Mouse (Mus musculus) gastrocnemius, postnatal 14 days (tissue): Measurements from ENCODE around the gene Add1. TPM values are rescaled to one million over a fixed set of nuclear protein-coding genes. Genes with fewer than 3 reads are reported as not detected.
"Not testable (repeated sequence)": the region's sequence is repeated elsewhere in the genome, so short reads cannot be mapped to it uniquely, and the experiment has no call there.

Experiments used
- DNase-seq: peaks from one replicate; pipeline ENCODE4 v3.0.0; 2021; ENCODE audit warnings: mixed read lengths
- intact Hi-C: fragments of 180-260 bp; cut with DNase I; formaldehyde crosslinking; loops from one replicate; pipeline ENCODE4 v1.15.1; 2025; ENCODE audit warnings: low total_unique reads
- total RNA-seq, 2 experiments: library from RNA; stranded (reverse); gene quantifications; 2 replicates each; pipeline ENCODE4 v1.2.3; 2021

Gene Add1
- total RNA-seq, 2 experiments from 2014 or later = 79.1 to 93.4 TPM

DNA sequence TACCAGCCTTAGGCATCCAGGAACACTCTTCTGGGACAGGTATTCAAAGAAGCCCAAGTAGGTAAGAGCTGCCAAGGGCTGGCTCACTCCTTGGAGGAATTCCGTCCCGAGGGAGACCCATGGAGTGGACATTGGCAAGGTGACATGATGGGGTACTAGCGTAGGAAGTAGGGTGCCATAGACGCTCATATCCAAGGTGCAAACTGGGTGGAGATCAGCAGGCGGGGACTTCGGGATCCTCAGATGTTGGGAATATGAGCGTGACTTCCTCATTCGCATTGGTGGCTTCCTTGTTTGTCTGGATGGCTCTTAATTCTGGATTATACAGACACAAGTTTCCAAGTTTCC lies 24.4 kb upstream of the Add1 start:
- intact Hi-C loops = no loop called here
- DNase-seq = no peak

DNA sequence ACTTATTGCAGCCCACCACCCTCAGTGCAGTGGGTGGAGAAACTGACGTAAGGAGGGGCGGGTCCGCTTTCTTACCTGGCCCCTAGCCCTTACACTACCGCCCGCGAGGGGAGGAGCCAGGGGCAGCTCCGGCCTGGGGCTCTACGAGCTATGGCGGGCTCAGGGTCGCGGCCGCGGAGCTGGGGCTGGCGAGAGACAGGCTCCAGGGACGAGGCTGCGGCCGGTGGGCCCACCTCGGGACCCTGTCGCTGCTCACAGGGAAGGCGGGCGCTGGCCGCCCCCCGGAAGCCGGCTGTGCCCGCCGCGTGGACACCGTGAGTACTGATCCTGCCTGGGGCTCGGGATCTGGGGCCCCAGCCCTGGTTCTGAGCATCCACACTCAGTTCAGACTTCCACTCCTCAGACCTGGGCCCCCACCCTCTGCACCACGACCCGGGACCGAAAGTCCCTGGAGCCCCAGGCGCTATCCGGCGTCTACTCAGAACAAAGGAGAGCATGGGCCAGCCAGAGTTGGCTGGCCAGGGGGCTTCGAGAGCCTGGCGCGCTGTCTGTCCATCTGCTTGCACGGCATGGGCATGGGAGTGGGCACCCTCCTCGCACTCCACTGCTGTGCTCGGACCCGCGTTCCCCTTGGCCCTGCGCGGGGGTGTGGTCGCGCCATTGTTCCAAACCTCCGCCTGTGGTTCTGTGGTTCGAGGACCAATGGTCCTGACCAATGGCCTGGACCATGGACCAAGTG lies 23.8 kb upstream of the Add1 start:
- intact Hi-C loops = no loop called here
- peak; percentile 50 for DNase-seq

DNA sequence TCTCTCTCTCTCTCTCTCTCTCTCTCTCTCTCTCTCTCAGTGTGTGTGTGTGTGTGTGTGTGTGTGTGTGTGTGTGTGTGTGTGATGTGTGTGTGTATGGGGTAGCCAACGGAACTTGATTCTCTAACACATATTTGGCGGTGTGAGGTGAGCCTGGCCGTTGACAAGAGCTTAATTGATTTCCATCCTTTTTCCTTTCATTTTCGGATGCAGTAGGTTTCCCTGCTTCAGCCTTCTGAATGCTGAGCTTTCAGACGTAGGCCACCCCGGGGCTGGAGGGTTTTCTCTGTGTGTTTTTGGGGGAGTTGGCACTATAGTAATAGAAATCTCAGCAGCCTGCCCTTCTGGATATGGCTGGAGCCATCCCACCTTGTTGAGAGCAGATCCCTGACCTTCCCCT lies 23.2 kb upstream of the Add1 start:
- no peak for DNase-seq
- intact Hi-C loops = no loop called here

DNA sequence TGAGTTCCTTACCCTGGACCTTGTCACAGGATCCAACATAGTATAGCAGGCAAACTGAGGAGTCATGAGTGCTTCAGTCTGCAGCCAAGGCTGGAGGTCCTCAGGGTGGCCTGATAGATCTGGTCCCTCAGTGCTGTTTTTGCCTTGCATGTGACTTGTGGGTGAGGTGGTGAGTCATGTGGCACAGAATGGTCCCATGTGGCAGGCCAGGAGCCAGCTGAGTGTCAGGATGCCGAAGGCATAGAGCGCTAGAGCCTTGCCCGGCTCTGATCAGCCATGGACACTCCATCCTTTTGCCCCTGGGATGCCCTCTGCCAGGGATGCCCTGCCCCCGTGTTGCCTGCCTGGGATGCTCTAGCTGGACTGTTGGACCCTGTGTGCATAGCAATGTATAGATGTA lies 21.6 kb upstream of the Add1 start:
- intact Hi-C loops = no loop called here
- DNase-seq = no peak

DNA sequence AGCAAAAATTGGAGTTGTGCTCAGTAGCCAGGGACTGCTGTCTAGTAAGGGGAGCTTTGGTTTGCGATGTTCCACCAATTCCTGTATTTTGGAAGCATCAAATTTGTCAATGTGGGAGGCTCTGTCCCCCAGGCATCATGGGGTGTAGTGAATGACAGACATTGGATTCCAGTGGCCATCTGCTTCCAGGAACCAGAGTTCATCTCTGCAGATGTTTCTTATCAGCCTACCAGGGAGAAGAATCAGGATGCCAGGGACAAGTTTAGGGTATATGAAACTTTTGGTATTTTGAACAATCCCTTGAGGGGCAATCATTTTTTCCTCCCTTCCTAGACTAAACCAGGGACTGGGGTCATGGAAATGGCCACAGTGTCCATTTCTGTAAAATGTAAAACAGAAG lies 9.6 kb upstream of the Add1 start:
- intact Hi-C loops = no loop called here
- DNase-seq = no peak

DNA sequence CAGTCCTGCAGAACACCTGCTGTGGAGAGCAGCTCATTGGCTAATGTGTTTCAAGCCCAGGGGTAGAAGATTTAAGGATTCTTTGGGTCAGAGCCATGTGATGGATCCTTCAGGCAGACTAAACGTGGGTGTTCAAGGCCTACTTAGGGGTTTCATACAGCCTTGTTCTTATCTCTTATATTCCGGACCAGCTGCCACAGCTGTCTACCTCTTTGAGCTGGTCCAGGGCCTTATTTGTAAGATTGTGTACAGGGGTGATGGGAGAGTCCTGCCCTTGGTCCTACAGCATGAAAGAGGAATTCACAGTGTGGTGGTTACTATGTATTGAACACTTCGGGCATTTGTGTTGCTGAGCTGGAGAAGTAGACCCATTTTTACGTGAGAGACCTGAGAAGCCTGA lies 9.2 kb upstream of the Add1 start:
- intact Hi-C loops = no loop called here
- no peak for DNase-seq

DNA sequence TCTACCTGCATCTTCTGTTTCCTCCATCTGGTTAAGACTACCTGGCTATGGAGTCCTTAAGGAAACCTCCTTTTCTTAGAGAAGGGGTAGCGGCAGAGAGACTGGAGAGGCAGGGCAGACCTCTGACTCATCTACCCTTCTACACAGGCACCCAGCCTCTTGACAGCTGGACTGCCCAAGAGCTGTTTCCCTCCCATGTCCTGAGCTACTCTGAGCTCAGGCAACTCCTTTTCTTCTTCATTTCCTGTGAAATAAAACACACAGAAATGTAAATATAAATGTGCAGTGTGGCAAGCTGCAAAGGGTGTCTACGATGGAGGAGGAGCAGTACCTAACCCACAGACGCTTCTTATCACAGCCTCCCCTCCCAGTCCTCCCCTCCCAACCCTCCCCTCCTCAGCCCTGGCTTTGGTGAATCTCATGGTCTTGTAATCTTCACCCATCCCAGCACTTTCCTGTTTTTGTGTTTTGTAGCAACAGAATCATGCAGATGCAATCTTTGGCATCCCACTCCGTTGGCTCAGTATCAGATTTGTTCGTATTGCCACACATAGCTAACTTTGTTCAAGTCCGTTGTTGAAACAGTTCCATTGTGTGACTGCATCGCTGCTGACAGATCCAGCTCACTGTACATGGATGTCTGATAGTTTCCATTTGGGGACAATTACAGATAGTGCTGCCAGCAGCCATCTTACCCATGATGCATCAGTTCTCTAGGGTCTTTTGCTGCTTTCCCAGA lies 7.8 kb upstream of the Add1 start:
- intact Hi-C loops = no loop called here

DNA sequence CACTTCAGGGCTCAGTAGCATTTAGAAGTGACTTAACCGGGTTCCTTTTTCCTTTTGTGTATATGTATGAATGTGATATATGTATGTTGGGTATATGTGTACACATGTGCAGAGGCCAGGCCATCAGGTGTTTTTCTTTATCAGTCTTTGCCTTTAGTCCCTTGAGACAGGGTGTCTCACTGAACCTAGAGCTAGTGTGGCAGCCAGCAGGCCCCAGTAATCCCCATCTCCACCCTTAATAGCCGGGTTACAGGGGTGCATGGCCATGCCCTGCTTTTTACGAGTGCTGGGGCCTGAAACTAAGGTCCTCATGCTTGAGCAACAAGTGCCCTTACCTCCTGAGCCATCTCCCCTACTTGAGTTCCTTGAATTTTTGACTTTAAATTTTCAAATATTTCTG lies 1.9 kb upstream of the Add1 start:
- intact Hi-C loops = no loop called here

More for the DNA sequence above, 7.8 kb upstream of the Add1 start:
- DNase-seq = peak; percentile 76

DNA sequence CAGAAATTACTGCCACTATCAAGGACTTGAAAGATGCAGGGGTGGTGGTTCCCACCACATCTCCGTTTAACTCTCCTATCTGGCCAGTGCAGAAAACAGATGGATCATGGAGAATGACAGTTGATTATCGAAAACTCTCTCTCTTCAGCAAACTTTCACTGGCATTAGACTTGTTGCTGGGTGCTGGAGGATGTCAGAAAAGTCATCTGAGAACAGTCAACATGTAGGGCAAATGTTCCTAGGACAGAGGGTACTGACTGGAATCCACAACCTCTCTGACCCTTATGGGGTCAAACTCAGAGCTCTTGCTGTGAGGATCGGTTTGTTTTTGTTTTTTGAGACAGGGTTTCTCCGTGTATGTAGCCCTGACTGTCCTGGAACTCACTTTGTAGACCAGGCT lies 896 bp upstream of the Add1 start:
- intact Hi-C loops, DNase-seq: not testable (repeated sequence)

More for the DNA sequence above, 1.9 kb upstream of the Add1 start:
- DNase-seq = no peak

DNA sequence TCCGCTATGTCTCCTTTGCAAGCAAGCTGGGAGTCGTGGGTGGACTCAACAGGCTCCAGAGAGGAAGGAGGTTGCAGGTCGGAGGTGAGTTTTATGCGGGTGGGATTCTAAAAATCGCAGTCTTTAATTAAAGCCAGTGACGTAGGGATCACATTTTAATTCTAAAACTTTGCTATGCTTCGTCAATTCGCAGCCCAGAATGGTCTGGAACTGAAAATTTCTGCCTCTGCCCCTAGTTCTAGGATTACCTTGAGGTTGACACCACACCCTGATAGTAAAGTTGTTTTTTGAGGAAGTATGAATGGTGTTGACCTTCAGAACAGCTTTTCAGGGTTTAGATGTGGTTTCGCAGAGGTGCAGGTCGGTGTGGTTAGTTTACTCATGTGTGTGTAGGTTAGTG lies 1.3 kb downstream of the Add1 start:
- intact Hi-C loops = no loop called here

DNA sequence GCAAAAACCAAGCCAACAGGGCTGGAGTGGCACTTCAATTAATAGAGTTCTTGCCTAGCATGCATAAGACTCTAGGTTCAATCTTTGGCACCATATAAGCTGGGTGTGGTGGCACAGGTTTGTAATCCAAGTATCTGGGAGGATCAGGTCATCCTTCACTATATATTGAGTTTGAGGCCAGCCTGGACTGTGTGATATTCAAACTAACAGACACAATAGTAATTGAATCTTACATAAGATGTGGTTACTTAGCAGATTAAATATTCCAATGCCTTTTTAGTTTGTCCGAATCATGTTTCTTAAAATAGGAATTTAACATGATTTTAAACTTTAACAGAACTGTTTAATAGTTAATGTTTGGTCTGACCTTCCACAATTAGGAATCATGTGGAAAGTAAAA lies 2.8 kb downstream of the Add1 start:
- intact Hi-C loops = no loop called here
- no peak for DNase-seq

More for the DNA sequence above, 1.3 kb downstream of the Add1 start:
- no peak for DNase-seq

DNA sequence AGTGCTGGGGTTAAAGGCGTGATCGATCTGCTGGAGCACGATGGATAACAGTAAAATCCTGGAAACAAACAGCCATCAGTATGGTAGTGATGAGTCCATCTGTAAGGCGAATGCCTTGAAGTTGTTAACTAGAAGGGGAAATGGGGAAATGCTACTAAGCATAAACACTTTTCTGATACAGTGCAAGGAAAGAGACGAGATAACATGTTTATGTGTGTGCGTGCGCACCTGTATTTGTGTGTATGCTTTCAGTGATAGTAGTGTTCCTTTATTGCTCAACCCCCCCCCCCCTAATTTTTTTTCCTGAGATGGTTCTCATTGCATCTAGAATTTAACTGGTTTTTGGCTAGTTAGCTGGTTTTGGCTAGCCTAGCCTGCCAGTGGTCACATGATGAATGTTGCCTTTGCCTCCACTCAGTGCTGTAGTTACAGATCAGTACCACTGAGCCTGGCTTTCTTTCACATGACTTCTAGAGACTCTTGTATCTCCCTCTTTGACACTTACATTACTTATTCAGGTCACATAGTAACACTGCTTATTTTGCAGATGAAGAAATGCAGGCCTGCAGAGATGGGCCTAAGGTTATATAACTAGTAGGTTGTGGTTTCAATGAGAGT lies 4.7 kb downstream of the Add1 start:
- no peak for DNase-seq
- intact Hi-C loops = no loop called here

DNA sequence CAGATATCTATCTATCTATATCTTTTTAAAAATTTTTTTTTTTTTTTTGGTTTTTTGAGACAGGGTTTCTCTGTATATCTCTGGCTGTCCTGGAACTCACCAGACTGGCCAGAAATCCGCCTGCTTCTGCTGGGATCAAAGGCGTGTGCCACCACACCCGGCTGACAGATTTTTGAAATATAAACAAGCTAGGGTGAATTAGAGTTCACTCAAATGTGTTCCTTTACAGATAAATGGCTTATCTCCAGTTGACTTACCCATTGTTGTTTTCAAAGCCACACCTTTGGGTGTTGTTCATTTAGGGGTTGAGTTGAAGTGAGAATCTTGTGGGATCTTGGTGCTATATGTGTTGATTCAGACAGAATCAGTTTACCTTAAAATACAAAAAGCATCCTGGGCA lies 5.9 kb downstream of the Add1 start:
- no peak for DNase-seq
- intact Hi-C loops = no loop called here

DNA sequence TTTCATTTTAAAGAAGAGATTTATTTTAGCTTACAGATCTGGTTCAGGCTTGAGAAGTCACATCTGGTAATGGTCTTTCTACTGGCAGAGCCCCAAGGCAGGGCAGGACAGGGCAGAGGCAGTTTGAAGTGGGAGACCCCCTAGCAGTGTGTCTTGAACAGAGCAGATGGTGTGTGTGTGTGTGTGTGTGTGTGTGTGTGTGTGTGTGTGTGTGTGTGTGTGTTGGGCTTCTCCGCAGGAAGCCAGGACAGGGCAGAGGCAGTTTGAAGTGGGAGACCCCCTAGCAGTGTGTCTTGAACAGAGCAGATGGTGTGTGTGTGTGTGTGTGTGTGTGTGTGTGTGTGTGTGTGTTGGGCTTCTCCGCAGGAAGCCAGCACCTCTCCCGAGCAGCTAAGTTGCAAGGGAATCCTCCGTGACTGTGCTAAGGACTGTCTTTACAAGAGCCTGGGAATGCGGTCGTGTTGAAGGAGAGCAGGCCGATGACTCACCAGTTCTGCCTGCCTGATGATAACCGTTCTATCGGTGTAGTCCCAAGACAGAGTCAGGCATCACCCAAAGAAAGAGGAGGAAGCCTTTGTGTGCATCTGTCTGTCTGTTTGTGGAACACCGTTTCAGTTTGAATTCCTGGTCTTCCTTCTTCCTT lies 8.3 kb downstream of the Add1 start:
- DNase-seq, intact Hi-C loops: not testable (repeated sequence)

DNA sequence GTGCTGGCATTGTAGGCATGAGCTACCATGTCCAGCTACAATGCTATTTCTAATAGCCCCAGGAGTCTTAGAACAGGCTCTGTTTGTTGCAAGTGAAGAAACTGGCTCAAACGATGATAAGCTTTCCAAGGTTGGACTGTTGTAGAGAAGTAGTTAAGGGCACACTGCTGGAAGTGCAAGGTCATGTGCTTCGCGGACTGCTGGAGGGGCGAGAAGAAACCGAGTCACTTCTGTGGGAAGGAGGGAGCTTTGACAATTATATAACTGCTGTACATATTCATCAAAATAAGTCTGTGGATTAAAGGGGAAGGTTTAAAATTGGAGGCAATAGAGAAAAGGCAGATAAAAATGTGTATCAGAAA lies 8.8 kb downstream of the Add1 start:
- no peak for DNase-seq
- intact Hi-C loops = no loop called here

DNA sequence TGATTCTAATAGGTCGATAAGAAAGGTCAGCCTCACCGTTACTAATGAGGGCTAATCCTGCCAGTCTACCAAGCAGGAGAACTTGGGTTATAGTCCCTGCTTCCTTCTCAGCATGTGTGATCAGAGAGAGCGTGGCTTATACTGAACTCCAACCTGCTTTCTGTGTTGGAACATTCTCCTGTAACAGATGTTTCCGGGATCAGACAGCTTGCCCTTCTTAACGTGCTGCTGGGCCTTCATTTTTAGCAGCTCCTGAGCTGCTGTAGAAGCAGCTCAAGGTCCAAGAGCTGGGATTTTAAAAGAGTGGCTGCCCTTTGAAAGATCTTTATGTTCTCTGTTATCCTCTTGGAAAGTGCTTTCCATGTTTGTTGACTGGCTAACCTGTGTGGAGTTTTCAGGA lies 11.8 kb downstream of the Add1 start:
- intact Hi-C loops = no loop called here

DNA sequence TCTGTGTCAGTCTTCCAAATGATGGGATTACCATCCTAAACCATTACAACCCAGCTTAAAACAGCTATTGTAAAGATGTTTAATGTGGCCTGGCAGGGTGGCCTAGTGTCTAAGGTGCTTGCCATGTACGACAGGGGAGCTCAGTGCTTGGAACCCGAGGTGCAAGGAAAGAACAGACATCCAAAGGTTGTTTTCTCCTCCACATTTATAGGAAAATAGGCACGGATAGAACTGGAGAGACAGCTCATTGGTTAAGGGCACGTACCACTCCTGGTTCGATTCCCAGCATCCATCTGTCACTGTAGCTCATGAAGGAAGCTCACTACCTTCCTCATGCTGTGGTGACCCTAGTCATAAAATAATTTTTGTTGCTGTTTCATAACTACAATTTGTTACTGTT lies 14.4 kb downstream of the Add1 start:
- DNase-seq = no peak
- intact Hi-C loops = no loop called here

More for the DNA sequence above, 11.8 kb downstream of the Add1 start:
- DNase-seq = no peak

DNA sequence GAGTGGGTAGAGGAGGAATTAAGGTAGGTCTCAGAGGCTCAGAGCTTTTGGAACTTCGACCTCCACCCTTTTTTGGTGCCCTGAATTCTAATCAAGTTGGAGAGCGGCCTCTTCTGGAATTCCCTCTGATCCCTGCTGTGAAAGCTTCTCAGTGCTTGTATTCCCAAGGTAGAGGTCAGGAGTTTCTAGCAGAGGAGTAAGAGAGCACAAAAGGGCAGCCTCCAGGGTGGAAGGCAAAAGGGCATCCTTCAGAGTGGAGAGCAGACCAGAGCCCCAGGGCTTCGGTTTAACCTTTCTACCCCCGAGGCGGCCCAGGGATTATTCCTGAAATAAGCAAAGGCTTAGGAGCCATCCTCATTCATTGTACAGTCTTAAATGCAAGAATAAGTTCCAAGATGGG lies 16.6 kb downstream of the Add1 start:
- intact Hi-C loops = no loop called here
- no peak for DNase-seq

DNA sequence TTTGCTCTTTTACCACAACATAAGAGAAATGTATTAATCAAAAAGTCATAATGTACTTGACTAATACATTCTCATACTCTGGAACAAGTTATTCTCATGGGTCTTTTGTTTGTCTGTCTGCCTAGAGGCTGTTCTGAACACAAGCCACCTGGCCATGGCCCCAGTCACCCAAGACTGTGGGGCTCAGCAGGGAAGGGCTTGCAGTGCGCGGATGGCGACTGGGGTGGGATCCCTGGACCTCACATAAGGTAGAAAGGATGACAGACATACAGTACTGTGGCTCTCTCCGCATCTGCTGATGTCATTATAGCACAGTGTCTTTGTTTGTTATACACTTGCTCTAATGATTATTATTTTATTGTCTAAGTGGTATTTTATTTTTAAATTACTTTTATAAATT lies 17.2 kb downstream of the Add1 start:
- DNase-seq = no peak
- intact Hi-C loops = no loop called here

DNA sequence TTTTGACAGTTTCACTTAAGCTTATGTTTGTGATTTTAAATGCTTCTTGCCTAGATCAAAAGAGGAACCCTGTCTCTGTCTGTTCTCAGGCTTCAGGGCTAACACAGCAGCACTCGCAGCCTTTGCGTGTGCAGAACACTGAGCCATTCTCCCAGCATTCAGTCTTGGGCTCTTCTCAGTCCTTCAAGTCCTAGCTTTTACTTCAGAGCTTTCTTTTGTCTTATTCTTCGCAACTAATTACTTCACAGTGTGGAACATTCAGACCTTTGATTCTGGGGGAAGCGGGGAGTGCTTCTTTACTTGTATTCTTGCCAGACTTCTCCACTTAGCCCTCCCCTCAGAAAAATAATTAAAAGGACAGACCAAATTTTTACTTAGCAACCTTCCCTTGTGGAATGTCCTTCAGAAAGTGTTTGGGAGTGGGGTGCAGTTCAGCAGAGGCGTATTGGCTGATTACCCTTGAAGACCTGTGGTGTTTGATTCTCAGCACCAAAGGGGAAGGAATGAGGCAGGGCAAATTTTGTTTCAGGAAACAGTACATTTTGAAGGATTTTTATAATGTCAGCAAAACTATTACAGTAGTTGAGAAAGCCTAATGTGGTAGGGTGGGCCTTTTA lies 18.0 kb downstream of the Add1 start:
- intact Hi-C loops = no loop called here
- no peak for DNase-seq
